Mouse (Mus musculus): ENCODE measurements around the gene Nf2. TPM values are rescaled to one million over a fixed set of nuclear protein-coding genes. Genes with fewer than 3 reads are reported as not detected.

Gene Nf2
- polyA plus RNA-seq, 1 experiment from 2014 or later = 47.6 TPM

Small RNA genes lying within 50 kb of the gene (microRNA-seq; reads per million reads assigned to microRNA genes)
- gene Mir6918 = 0.92 reads per million

Other genes starting within 250 kb of the Nf2 start
- gene Gm11032, start 229.5 kb downstream of the Nf2 start, polyA plus RNA-seq (2014; fragmentation: Nextera tagmentation; extraction: Ambion mirVana) = not detected in 2 replicates
- 39.5 and 40.6 TPM in 2 replicates for gene Ascc2, start 211.8 kb downstream of the Nf2 start, polyA plus RNA-seq (2014; fragmentation: Nextera tagmentation; extraction: Ambion mirVana)
- 639 and 641 TPM in 2 replicates for gene Uqcr10, start 145.2 kb downstream of the Nf2 start, polyA plus RNA-seq (2014; fragmentation: Nextera tagmentation; extraction: Ambion mirVana)
- 77.1 and 78.9 TPM in 2 replicates for gene Zmat5, start 144.9 kb downstream of the Nf2 start, polyA plus RNA-seq (2014; fragmentation: Nextera tagmentation; extraction: Ambion mirVana)
- 0.07 and 0.19 TPM in 2 replicates for gene Cabp7, start 102.8 kb downstream of the Nf2 start, polyA plus RNA-seq (2014; fragmentation: Nextera tagmentation; extraction: Ambion mirVana)
- gene Nipsnap1, start 24.4 kb upstream of the Nf2 start, polyA plus RNA-seq (2014; fragmentation: Nextera tagmentation; extraction: Ambion mirVana) = 76.8 and 80.2 TPM in 2 replicates
- gene Thoc5, start 45.8 kb upstream of the Nf2 start, polyA plus RNA-seq (2014; fragmentation: Nextera tagmentation; extraction: Ambion mirVana) = 48.8 and 50.6 TPM in 2 replicates
- gene Nefh, start 98.5 kb upstream of the Nf2 start, polyA plus RNA-seq (2014; fragmentation: Nextera tagmentation; extraction: Ambion mirVana) = 0.08 TPM in 1 of 2 replicates, not detected in the other
- 48.9 and 52.2 TPM in 2 replicates for gene Ap1b1, start 137.3 kb upstream of the Nf2 start, polyA plus RNA-seq (2014; fragmentation: Nextera tagmentation; extraction: Ambion mirVana)
- gene Rasl10a, start 208.6 kb upstream of the Nf2 start, polyA plus RNA-seq (2014; fragmentation: Nextera tagmentation; extraction: Ambion mirVana) = 0.84 and 0.91 TPM in 2 replicates
- gene Gas2l1, start 215.8 kb upstream of the Nf2 start, polyA plus RNA-seq (2014; fragmentation: Nextera tagmentation; extraction: Ambion mirVana) = 30.3 and 34.2 TPM in 2 replicates
- gene Rhbdd3, start 249.4 kb upstream of the Nf2 start, polyA plus RNA-seq (2014; fragmentation: Nextera tagmentation; extraction: Ambion mirVana) = 19.3 and 20.5 TPM in 2 replicates
- 497 and 511 TPM in 2 replicates for gene Ewsr1, start 249.7 kb upstream of the Nf2 start, polyA plus RNA-seq (2014; fragmentation: Nextera tagmentation; extraction: Ambion mirVana)

Data from limb, embryonic 11.5 days (tissue).